7 mouse cellular contexts compared by ENCODE assay signal in genomic region chr17:15381092-15381860, GRCm38 (mm10). TPM values are rescaled to one million over a fixed set of nuclear protein-coding genes. Genes with fewer than 3 reads are reported as not detected.
A peak's percentile ranks its signal among the peaks of the same experiment; 100 is the strongest.
DNase-seq lines count a peak whose midpoint lies in the region; ATAC-seq and TF ChIP-seq lines count a peak whose summit lies in the region.

No protein-coding gene starts in this region.

- H3K4me2 ChIP-seq in forebrain, embryonic 16.5 days (ENCODE audit: low read length), result peak overlapping the region; percentile 84
- peak overlapping the region; percentile 37 for H3K4me2 ChIP-seq in liver, embryonic 14.5 days (ENCODE audit: low read depth)
- H3K4me2 ChIP-seq in stomach, postnatal 0 days (replicated peaks; ENCODE audit: low read depth), result peak overlapping the region; percentile 72

- H3K4me3 ChIP-seq in forebrain, embryonic 16.5 days (replicated peaks; ENCODE audit: low read length), result peak overlapping the region; percentile 50
- peak overlapping the region in 1 of 2 experiments; percentile 37; a peak in 2 of 4 replicates for H3K4me3 ChIP-seq in liver, embryonic 14.5 days (ENCODE audit: insufficient read depth in 1 of 2, low read depth in 2 of 2, low read length in 2 of 2)
- peak overlapping the region; percentile 44 for H3K4me3 ChIP-seq in stomach, postnatal 0 days (ENCODE audit: low read depth, low read length)

- peaks cover 50% of the 10 kb centered on the region for H3K4me1 ChIP-seq in forebrain, embryonic 16.5 days (replicated peaks; ENCODE audit: control insufficient read depth, insufficient read depth, low read length)
- no peaks in the 10 kb centered on the region for H3K4me1 ChIP-seq in liver, embryonic 14.5 days (replicated peaks; ENCODE audit: control insufficient read depth in 2 of 2, insufficient read depth in 2 of 2, low read length in 1 of 2)
- H3K4me1 ChIP-seq in stomach, postnatal 0 days (replicated peaks; ENCODE audit: control insufficient read depth, insufficient read depth), result no peaks in the 10 kb centered on the region; the same call in 1 of the 2 replicates

- peak overlapping the region; percentile 39; the same call in 1 of the 2 replicates for H3K27ac ChIP-seq in forebrain, embryonic 16.5 days (ENCODE audit: low read length)
- no peak overlapping the region for H3K27ac ChIP-seq in liver, embryonic 14.5 days
- no peak overlapping the region; the same call in 1 of the 2 replicates for H3K27ac ChIP-seq in stomach, postnatal 0 days (replicated peaks)

- H3K9me3 ChIP-seq in forebrain, embryonic 16.5 days (ENCODE audit: control insufficient read depth, low read length), result no peaks in the 10 kb centered on the region
- no peaks in the 10 kb centered on the region for H3K9me3 ChIP-seq in liver, embryonic 14.5 days (ENCODE audit: control insufficient read depth, low read length)
- no peaks in the 10 kb centered on the region for H3K9me3 ChIP-seq in stomach, postnatal 0 days (ENCODE audit: control insufficient read depth, low read length)

- H3K27me3 ChIP-seq in forebrain, embryonic 16.5 days (replicated peaks; ENCODE audit: control insufficient read depth, insufficient read depth, low read length), result no peaks in the 10 kb centered on the region
- peaks cover 59% of the 10 kb centered on the region for H3K27me3 ChIP-seq in liver, embryonic 14.5 days (ENCODE audit: control insufficient read depth, insufficient read depth, low read length)
- H3K27me3 ChIP-seq in stomach, postnatal 0 days (ENCODE audit: control insufficient read depth, insufficient read depth, low read length), result no peaks in the 10 kb centered on the region

- DNase-seq in ovary, adult 18-20 months (ENCODE audit: low spot score), result peak; percentile 40
- DNase-seq in ovary, postnatal 14 days (ENCODE audit: low spot score), result no peak
- DNase-seq in liver, embryonic 14.5 days (ENCODE audit: low read depth in 3 of 3, low spot score in 3 of 3), result no peak
- DNase-seq in stomach, postnatal 0 days (ENCODE audit: low spot score), result no peak
- no peak for DNase-seq in gastrocnemius, postnatal 4 days (ENCODE audit: low spot score in 2 of 2)

- TF ChIP-seq CTCF in liver, embryonic 14.5 days (IDR thresholded peaks at IDR 0.05; ENCODE audit: low read depth), result no peak
- TF ChIP-seq CTCF in stomach, postnatal 0 days (IDR thresholded peaks at IDR 0.05; ENCODE audit: low read depth), result no peak

- H3K9ac ChIP-seq in forebrain, embryonic 16.5 days (replicated peaks; ENCODE audit: low read depth, low read length), result peak overlapping the region; percentile 58
- H3K9ac ChIP-seq in liver, embryonic 14.5 days (replicated peaks), result no peak overlapping the region
- peak overlapping the region; percentile 53 for H3K9ac ChIP-seq in stomach, postnatal 0 days (ENCODE audit: low read length)

- no peaks in the 10 kb centered on the region for H3K36me3 ChIP-seq in forebrain, embryonic 16.5 days (ENCODE audit: control insufficient read depth, insufficient read depth)
- H3K36me3 ChIP-seq in liver, embryonic 14.5 days (replicated peaks; ENCODE audit: control insufficient read depth, insufficient read depth, low read depth), result no peaks in the 10 kb centered on the region
- no peaks in the 10 kb centered on the region for H3K36me3 ChIP-seq in stomach, postnatal 0 days (ENCODE audit: control insufficient read depth, insufficient read depth, low read length)

- WGBS in forebrain, embryonic 16.5 days, result 3% methylated on average over 22 of the region's 22 CpGs
- 13% methylated on average over 22 of the region's 22 CpGs for WGBS in liver, embryonic 14.5 days (ENCODE audit: insufficient replicate concordance)
- 17% methylated on average over 22 of the region's 22 CpGs for WGBS in stomach, postnatal 0 days

- no peak for TF ChIP-seq EP300 in liver, embryonic 14.5 days (IDR thresholded peaks at IDR 0.05; ENCODE audit: low read depth)
- no peak for TF ChIP-seq EP300 in stomach, postnatal 0 days (optimal IDR thresholded peaks at IDR 0.05)

- ATAC-seq in forebrain, embryonic 16.5 days, result peak; percentile 5
- no peak for ATAC-seq in liver, embryonic 14.5 days (ENCODE audit: insufficient read depth)
- ATAC-seq in stomach, postnatal 0 days (ENCODE audit: low FRiP score, low TSS enrichment), result peak; percentile 52
- no peak for ATAC-seq in megakaryocyte-erythroid progenitor cell, adult 5-6 weeks (replicated peaks; ENCODE audit: low FRiP score, low TSS enrichment, poor library complexity, severe bottlenecking)

RNA-seq across cellular contexts. Expression of gene Dll1, which starts 4.6 kb away (rescaled TPM):
- 28.9 and 30.7 TPM in 2 replicates for polyA plus RNA-seq in forebrain, embryonic 16.5 days (2015; fragmentation: Nextera tagmentation; extraction: Ambion mirVana)
- 0.74 and 0.78 TPM in 2 replicates for polyA plus RNA-seq in liver, embryonic 14.5 days (2012; rRNA removed)
- 0.77 and 0.93 TPM in 2 replicates for polyA plus RNA-seq in liver, embryonic 14.5 days (2014; fragmentation: Nextera tagmentation; extraction: Ambion mirVana)
- polyA plus RNA-seq in stomach, postnatal 0 days (2015; fragmentation: Nextera tagmentation; extraction: Ambion mirVana), result 3.5 and 4.4 TPM in 2 replicates
- total RNA-seq in megakaryocyte-erythroid progenitor cell, adult 5-6 weeks (2014; fragmentation: Nextera tagmentation), result not detected in 2 replicates
- 0.28 and 1.0 TPM in 2 replicates for total RNA-seq in megakaryocyte-erythroid progenitor cell, adult 5-6 weeks (2017)
- total RNA-seq in gastrocnemius, postnatal 4 days (2021), result 10 to 100 TPM; 16.7 to 18.7 TPM

RNA-seq across cellular contexts. Expression of gene Fam120b, which starts 14.7 kb away (rescaled TPM):
- polyA plus RNA-seq in forebrain, embryonic 16.5 days (2015; fragmentation: Nextera tagmentation; extraction: Ambion mirVana), result 52.8 and 52.9 TPM in 2 replicates
- 2.4 and 3.1 TPM in 2 replicates for polyA plus RNA-seq in liver, embryonic 14.5 days (2012; rRNA removed)
- 4.1 and 5.6 TPM in 2 replicates for polyA plus RNA-seq in liver, embryonic 14.5 days (2014; fragmentation: Nextera tagmentation; extraction: Ambion mirVana)
- polyA plus RNA-seq in stomach, postnatal 0 days (2015; fragmentation: Nextera tagmentation; extraction: Ambion mirVana), result 10.0 and 12.1 TPM in 2 replicates
- total RNA-seq in megakaryocyte-erythroid progenitor cell, adult 5-6 weeks (2014; fragmentation: Nextera tagmentation), result 8.0 and 11.9 TPM in 2 replicates
- 9.8 and 11.0 TPM in 2 replicates for total RNA-seq in megakaryocyte-erythroid progenitor cell, adult 5-6 weeks (2017)
- total RNA-seq in gastrocnemius, postnatal 4 days (2021), result 10 to 100 TPM; 13.6 to 16.9 TPM

Comparison
In these comparisons a context has a peak if more than half of its experiments do, and no peak if none do; other contexts are left out.
1. ATAC-seq: peak in forebrain, embryonic 16.5 days (single experiment) and stomach, postnatal 0 days (single experiment); none in liver, embryonic 14.5 days (single experiment) and megakaryocyte-erythroid progenitor cell, adult 5-6 weeks (single experiment).
2. Peak in every context shown above with its lines, with median percentiles within 50 percentile points of each other: H3K4me2 ChIP-seq.